Mouse (Mus musculus) liver, adult 2 months (tissue): ENCODE data around the gene Slc35d1. TPM values are rescaled to one million over a fixed set of nuclear protein-coding genes. Genes with fewer than 3 reads are reported as not detected.

Experiments used
- DNase-seq: peaks from one replicate; pipeline ENCODE4 v3.0.0-alpha.2; 2011; ENCODE audit warnings: low read depth, low spot score; ENCODE audit errors: extremely low read depth
- H3K27ac ChIP-seq: fragments of 200-500 bp; replicated peaks from 2 replicates; pipeline ENCODE4 v1.5.1; 2012; ENCODE audit warnings: low read depth, mild to moderate bottlenecking, control low read depth, inconsistent platforms, low read length; ENCODE audit not compliant: insufficient read depth
- H3K27me3 ChIP-seq: fragments of 200-500 bp; 2 replicates; pipeline ENCODE4 v1.6.1; 2012; ENCODE audit warnings: mild to moderate bottlenecking, moderate library complexity, low read length, inconsistent platforms; ENCODE audit not compliant: control insufficient read depth, insufficient read depth
- H3K36me3 ChIP-seq: fragments of 200-500 bp; 2 replicates; pipeline ENCODE4 v1.6.1; 2012; ENCODE audit warnings: low read length, inconsistent platforms; ENCODE audit not compliant: control insufficient read depth, insufficient read depth
- H3K4me1 ChIP-seq: fragments of 200-500 bp; 2 replicates; pipeline ENCODE4 v1.6.1; 2011; ENCODE audit warnings: low read length; ENCODE audit not compliant: control insufficient read depth, insufficient read depth
- H3K4me3 ChIP-seq: fragments of 200-500 bp; 2 replicates; pipeline ENCODE4 v1.5.1; 2011; ENCODE audit warnings: low read depth, mild to moderate bottlenecking, control low read depth, low read length, moderate library complexity; ENCODE audit not compliant: insufficient read depth
- H3K79me2 ChIP-seq: fragments of 200-500 bp; 2 replicates; pipeline ENCODE4 v1.6.1; 2012; ENCODE audit warnings: inconsistent platforms, mild to moderate bottlenecking, low read length, moderate library complexity; ENCODE audit not compliant: control insufficient read depth, insufficient read depth
- H3K9ac ChIP-seq: fragments of 200-500 bp; 2 replicates; pipeline ENCODE4 v1.6.1; 2012; ENCODE audit warnings: low read depth, mild to moderate bottlenecking, control low read depth, inconsistent platforms, low read length
- CTCF ChIP-seq: fragments of 200-500 bp; IDR thresholded peaks from 2 replicates; pipeline ENCODE4 v1.5.1; 2011; ENCODE audit warnings: low read depth, low read length, control low read depth
- POLR2A ChIP-seq: fragments of 200-500 bp; IDR thresholded peaks from 2 replicates; pipeline ENCODE4 v1.6.1; 2011; ENCODE audit warnings: low read length, control low read depth; ENCODE audit not compliant: insufficient read depth; ENCODE audit errors: extremely low read depth
- WGBS: fragments of 180-500 bp; shearing (Covaris S2); methylation state at CpG from one replicate; pipeline ENCODE4 v1.1.7; 2018; 5-methylcytosine and 5-hydroxymethylcytosine counted together
- polyA plus RNA-seq: library from polyadenylated mRNA; depleted of rRNA; stranded (reverse); fragments of >200 nt; gene quantifications from 2 replicates; pipeline ENCODE4 v1.2.3, GENCODE M21; 2012
- total RNA-seq: library from RNA; depleted of rRNA; stranded (reverse); fragments of >200 nt; gene quantifications from 2 replicates; pipeline ENCODE4 v1.2.3, GENCODE M21; 2014

Gene Slc35d1
- total and polyA plus RNA-seq, 2 experiments: 27.8 to 29.1 TPM

DNA sequence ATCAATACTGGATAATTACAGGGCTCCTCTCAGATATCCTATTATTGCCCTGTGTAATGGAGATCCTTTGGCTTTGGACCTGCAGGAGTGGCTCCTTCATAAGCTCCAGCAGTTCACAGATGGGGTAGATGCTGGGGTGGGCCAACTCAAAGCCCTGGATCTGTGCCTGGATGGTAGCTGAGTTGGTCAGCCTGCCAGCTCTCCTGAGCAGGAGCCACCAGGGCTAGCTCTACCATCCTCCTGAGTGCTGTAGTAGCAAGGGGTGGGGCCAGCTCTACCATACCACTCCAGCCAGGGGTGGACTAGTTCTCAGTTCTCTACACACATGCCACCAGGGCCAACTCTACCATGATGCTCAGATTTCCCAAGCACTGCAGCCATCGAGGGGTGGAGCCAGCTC lies 14.9 kb downstream of the Slc35d1 start:
- Histone ChIP-seq H3K79me2 (no peaks in the 10 kb centered on the region; the same call in 1 of the 2 replicates), H3K4me3 (no peak overlapping the region), H3K27ac (no peak overlapping the region), H3K36me3 (peaks cover 56% of the 10 kb centered on the region), H3K27me3 (no peaks in the 10 kb centered on the region), H3K9ac (no peak overlapping the region), H3K4me1 (no peaks in the 10 kb centered on the region)
- 81% methylated on average over 1 of the region's 1 CpGs for WGBS
- DNase-seq: no peak
- no peak for TF ChIP-seq CTCF
- TF ChIP-seq POLR2A: no peak

DNA sequence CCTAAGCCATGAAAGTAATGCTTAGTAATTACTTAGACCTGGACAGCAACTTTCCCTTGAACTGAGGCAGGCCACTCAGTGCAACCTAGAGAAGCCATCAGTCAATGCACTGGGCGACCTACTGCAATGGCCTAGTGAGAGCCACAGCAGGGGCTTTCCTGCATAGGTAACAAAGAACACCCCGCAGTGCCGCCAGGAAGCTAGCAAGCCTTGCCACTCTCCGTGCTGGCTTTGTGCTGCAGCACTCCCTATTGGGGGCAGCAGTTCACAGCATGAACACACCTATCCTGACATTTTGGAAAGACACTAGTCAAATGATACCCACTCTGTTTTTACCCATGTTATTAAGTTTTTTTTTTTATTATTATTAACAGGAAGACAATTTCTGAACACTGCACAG lies 15.9 kb downstream of the Slc35d1 start:
- H3K36me3 ChIP-seq: peaks cover 56% of the 10 kb centered on the region

DNA sequence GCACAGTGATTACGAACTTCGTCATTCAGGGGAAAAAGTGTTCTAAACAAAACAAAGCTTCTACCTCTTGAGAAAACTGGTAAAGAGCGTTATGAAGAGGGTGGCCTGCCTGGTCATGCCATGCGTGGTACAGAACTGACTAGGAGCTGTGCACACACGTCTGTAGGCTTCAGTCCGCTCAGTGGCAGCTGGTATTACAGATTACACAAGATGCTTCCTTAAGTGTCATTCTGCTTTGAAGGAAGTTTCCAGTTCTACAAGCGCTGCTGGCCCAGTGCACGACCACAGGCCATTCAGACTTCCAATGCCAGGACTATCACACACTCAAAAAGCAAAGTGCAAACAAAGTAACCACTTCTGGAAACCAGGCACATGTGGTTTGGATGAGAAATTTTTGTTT lies 17.6 kb downstream of the Slc35d1 start:
- TF ChIP-seq POLR2A (no peak), CTCF (no peak)
- H3K4me3 ChIP-seq: no peak overlapping the region

More for the DNA sequence above, 15.9 kb downstream of the Slc35d1 start:
- no peak overlapping the region for H3K27ac ChIP-seq
- H3K4me1 ChIP-seq: no peaks in the 10 kb centered on the region; the same call in 1 of the 2 replicates
- H3K9ac ChIP-seq: no peak overlapping the region
- WGBS: 77% methylated on average over 4 of the region's 4 CpGs
- DNase-seq: no peak
- no peak for TF ChIP-seq POLR2A
- no peak for TF ChIP-seq CTCF
- no peaks in the 10 kb centered on the region for H3K27me3 ChIP-seq
- no peaks in the 10 kb centered on the region; the same call in 1 of the 2 replicates for H3K79me2 ChIP-seq
- no peak overlapping the region for H3K4me3 ChIP-seq

DNA sequence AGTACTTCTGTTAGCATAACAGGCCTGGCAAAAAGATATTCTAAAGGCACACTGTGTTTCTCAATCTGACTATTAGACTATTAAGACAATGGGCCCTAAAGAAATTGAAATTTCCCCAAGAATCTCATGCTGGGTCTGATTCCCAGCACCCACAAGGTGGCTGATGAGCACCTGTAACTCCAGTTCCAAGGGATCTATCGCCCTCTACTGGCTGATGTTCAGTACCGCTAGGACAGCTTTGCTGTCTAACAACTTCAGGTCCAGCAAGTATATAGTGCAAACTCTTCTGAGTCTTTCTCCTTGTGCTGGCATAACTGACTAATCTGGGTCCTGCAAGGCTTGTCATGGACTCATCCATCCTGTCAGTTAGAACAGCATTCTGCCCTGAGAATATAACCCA lies 22.5 kb downstream of the Slc35d1 start:
- Histone ChIP-seq H3K27me3 (no peaks in the 10 kb centered on the region), H3K9ac (no peak overlapping the region), H3K4me1 (no peaks in the 10 kb centered on the region; the same call in 1 of the 2 replicates), H3K27ac (no peak overlapping the region), H3K36me3 (peaks cover 72% of the 10 kb centered on the region), H3K79me2 (no peaks in the 10 kb centered on the region; the same call in 1 of the 2 replicates), H3K4me3 (no peak overlapping the region)
- WGBS: 91% methylated on average over 2 of the region's 2 CpGs
- DNase-seq: peak; percentile 39
- no peak for TF ChIP-seq POLR2A
- TF ChIP-seq CTCF: peak; percentile 24; the same call in 1 of the 2 replicates

More for the DNA sequence above, 17.6 kb downstream of the Slc35d1 start:
- Histone ChIP-seq H3K9ac (no peak overlapping the region), H3K27ac (no peak overlapping the region), H3K79me2 (no peaks in the 10 kb centered on the region; the same call in 1 of the 2 replicates), H3K4me1 (no peaks in the 10 kb centered on the region; the same call in 1 of the 2 replicates), H3K36me3 (peaks cover 56% of the 10 kb centered on the region), H3K27me3 (no peaks in the 10 kb centered on the region)
- WGBS: 92% methylated on average over 8 of the region's 8 CpGs
- no peak for DNase-seq

DNA sequence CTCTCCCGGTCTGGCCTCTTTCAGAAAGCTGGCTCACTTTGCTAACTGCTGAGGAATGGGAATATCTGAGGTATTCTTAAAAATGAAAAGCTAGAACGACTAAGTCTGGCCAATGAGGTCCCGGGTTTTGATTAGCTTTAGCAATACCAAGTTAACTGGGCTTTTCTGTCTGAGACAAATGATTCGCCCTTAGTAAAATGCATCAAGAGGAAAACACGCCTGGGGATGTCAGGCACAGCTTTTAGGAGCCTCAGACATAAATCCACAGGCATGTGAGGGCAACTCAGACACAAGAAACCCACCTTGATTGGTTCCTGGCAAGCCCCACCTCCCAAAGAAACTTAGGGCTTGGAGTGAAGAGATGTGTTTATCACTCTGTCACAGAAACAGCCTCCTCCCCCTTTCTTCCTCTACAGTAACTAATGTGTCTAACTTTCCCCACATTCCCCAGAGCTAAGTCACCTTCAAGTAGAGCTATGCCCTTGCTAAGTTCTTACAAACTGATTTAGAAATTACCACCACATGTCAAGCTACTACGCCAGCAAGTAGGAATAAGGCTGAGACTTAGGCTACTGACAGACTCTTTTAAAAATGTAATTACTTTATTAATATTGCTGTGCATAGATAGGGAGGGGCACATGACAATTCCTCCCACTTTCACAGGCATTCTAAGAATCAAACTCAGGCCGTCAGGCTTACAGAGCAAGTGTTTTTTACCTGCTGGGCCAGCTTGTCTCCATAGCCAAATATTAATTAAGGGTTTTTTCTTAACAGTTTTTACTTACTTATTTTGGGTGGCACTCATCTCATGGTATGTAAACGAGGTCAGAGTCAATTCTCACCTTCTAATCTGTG lies 26.0 kb downstream of the Slc35d1 start:
- Histone ChIP-seq H3K27ac (no peak overlapping the region), H3K4me3 (no peak overlapping the region), H3K79me2 (no peaks in the 10 kb centered on the region; the same call in 1 of the 2 replicates), H3K9ac (no peak overlapping the region), H3K36me3 (peaks cover 73% of the 10 kb centered on the region), H3K27me3 (no peaks in the 10 kb centered on the region), H3K4me1 (no peaks in the 10 kb centered on the region)
- TF ChIP-seq CTCF (no peak), POLR2A (no peak)
- 94% methylated on average over 8 of the region's 8 CpGs for WGBS
- DNase-seq: no peak
